Mouse (Mus musculus): ENCODE data around the gene Riiad1.

Riiad1 gene

DNA sequence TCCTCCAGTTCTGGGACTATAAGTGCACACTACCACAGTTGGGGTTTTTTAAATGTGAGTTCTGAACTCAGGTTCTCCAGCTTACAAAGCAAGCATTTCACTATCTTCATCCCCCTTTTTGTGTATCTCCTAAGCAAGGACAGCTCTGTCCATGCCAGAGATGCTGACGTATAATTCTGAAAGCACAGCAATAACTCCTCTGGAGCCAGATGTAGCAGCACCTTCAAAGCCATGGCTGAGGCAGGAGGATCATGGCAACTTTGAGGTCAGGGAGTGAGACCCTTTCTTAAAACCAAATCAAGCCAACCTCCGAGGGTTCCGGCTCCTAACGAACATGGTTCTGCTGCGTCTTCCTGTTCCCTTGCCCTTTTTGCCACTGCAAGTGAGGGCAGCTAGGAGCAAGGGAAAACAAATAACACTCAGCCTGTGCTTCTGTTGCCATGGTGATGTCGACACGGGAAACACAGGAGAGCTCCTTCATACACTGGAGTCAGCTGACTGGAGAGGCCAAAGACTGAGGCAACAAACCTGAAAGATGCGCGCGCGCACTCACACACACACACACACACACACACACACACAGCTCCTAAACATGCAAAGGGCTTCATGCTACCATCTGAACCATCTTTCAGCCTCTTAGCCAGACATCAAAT is 16.1 kb downstream of the Riiad1 start:
- DNase-seq, result no peak

DNA sequence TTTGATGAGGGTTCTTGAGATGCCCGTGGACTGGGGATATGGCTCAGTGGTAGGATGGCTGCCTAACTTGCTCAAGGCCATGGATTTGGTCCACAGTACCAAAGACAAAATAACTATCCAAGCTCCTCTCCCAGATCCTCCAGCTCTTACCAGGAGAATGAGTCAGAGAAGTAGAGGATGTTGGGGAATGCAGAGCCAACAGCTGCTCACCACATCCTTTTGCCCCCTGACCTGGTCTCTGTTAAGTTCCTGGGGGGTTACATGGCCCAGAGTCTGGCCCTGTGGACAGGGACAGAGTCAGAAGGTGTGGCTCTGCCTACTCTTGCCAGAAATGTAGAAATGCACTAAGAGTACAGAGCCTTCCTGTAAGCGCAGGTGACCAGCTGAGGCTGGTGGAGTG is 20.3 kb downstream of the Riiad1 start:
- DNase-seq, result no peak

DNA sequence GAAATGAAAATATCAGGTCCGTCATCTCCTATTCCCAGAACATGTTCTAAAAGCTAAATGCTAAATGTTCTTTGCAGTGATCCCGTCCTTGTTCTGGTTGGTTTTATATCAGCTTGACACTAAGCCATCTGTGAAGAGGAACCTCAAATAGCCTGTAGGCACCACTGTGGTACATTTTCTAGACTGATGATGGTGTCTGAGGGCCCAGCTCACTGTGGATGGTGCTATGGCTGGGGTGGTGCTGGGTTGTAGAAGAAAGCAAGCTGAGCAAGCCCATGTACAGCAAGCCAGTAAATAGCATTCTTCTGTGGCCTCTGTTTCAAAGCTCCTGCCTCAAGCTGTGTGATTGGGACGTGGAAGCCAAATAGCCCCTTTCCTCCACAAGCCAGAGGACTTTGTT is 23.1 kb downstream of the Riiad1 start:
- no peak for DNase-seq

DNA sequence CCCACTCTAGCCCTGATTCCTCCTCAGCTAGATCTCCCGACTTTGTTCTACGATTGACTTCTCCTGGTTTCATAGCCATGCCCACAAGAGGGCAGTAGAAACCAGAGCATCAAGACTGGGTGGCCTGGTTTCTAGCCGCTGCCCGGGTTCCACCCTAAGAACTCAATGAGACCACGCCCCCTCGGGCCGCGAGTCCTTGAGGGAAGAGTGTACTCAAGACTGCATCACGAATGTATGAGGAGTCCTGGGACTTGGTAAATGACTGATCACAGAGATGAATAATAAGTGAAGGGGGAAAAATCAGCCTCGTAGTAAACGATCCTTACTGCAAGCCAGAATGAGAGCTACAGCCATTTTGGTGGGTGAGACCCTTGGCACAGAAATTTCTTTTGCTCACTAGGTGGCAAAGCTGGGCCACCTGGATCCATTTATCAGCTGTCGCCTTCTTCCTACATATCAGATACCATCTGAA is 23.6 kb downstream of the Riiad1 start:
- peak; percentile 89 for DNase-seq

DNA sequence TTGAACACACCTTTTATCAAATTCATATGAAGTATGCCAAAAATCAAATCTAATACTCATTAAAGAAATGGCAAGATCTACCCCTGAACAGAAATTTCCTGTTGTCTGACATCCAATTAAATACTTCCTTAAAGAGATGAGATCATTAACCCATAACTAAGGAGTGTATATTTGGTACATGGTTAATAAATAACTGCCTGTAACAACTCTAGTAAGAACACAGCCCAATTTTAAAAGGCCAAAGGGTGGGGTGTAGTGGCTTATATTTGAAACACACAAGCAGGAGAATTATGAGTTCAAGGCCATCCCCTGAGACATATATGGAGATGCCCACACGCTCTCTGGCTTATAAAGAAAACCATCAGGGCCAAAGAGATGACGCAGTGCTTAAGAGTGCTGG is 30.8 kb downstream of the Riiad1 start:
- no peak for DNase-seq

DNA sequence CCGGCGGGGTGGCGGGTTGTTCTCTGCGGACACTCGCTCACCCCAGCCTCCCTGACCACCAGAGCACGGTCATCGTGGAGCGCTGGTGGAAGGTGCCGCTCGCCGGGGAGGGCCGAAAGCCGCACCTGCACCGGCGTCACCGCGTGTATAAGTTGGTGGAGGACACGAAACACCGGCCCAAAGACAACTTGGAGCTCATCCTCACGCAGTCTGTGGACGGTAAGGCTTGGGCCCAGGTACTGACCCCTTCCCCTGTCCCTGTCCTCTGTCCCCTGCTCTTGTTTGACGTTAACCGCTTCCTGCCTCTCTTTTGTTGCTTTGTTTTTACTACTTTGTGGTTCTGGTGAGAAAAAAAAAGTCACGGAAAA is 36.6 kb downstream of the Riiad1 start, which contains the start of gene Oaz3:
TSS of gene Oaz3 (minus strand) at position 319 of the 368 bp plus-strand sequence.
- no peak for DNase-seq

DNA sequence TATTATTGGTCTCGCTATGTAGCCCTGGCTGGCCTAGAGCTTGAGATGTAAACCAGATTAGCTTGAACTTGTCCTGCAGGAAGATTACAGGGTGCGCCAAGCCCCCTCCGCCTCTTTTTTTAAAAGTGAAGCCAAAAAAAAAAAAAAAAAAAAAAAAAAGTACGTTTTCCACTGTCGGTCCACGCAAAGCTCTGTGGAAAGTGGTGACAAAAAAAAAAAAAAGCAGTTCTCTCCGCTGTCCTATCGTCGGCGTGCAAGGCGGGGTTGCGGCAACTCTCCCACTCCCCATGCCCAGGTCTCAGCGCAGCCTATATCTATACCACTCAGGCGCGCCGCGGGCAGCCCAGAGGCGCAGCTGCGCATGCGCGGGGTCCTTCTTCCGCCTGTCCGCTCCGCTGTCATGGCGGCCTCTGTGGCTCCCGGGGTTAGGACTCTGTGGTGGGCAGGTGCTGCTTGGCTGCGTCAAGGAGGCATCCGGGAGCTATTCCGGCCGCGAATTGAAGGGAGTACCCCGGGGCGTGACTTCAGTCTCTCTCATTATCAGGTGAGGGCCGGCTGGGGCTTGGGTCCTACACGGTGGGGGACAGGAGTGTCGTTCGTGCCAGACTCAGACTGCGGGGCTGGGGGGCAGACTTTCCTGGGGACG is 37.1 kb downstream of the Riiad1 start, which contains the start of gene Mrpl9:
TSS of gene Mrpl9 (plus strand) at position 368 of the 646 bp plus-strand sequence.
- DNase-seq, result peak; percentile 98

DNA sequence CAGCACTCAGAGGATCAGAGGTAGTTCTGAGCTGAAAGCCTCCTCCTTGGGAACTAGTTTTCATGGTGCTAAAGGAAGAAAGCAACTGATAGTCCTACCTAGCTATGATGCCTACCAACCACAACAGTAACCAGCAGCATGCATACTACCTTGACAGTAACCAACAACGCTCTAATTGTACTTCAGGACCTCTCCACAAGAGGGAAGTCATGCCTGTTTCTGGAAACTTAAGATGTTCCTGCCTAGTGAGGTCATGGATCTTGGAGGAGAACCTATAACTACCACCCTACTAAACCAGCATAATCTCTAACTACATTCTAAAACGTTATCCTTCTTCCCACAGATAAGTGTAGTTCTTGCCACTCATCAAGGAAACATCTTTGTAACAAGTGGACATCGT is 39.0 kb downstream of the Riiad1 start:
- DNase-seq, result no peak

DNA sequence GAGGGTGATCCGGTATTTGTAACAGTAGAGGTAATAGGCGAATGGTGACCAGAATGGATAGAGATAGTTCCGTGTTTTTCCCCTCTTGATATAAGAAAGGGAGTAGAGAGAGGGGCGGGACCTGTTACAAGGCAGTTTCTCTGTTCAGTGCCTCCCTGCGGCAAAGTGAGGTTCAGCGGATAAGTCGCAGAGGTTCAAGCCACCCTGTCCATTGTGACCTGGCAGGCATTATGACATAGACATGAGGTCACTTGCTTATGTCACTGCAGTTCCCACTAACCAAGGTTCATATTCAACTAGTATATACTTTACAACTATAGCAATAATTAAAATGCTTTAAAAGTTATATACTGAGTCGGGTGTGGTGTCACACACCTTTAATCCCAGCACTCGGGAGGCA is 43.7 kb downstream of the Riiad1 start:
- DNase-seq, result no peak

DNA sequence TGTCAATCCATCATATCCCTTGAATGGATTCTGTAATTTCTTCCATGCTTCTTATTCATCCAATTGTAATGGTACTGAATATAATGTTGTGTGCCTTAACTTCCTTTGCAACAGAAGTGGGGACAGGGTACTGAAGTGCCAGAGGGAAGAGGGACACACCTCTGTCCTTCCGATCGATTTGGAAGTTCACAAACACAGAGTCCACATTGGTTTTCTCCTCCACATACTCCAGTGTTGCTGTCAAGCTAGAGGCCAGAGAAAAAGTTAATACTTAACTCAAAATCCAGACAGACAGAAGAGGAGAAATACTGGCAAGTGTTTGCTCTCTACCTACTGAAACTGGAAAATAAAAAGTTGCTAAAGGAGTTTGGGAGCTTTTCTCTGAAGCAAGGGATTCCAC is 45.8 kb downstream of the Riiad1 start:
- DNase-seq, result no peak

DNA sequence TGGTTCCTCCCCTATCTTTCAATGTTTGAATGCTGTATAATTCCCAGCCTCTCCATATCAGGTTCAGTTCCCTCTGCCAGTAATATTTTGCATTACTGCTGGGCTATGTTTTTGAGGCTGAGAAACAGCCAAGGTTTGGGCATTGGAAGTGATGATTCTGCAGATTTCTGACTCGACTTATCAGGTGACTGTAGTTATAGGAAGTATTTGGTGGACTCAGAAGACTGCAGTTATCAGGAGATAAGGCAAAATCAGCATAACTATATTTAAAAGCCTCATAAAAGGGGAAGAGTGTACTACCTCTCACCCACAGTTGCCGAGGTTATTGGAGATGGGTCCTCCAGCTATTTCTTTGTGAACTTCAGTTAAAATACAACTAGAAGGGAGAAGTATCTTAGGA is 49.2 kb downstream of the Riiad1 start:
- DNase-seq, result no peak
